Mouse (Mus musculus): ENCODE data around the gene Lpar2. TPM values are rescaled to one million over a fixed set of nuclear protein-coding genes. Genes with fewer than 3 reads are reported as not detected.

Lpar2 gene
- 0.53 and 0.54 TPM in 2 replicates for polyA plus RNA-seq (2012; rRNA removed)

GRCm38 (mm10) chr8:69822386-69823191 lies at the start of gene Lpar2:
Lpar2 (plus strand) TSS chr8:69822429.
- H3K27ac ChIP-seq (ENCODE audit: insufficient read depth, low read length): no peak within 1 kb of the TSS
- H3K4me1 ChIP-seq (ENCODE audit: control insufficient read depth, insufficient read depth, low read length): no peaks in the 10 kb centered on the region
- TF ChIP-seq CTCF (IDR thresholded peaks at IDR 0.05; ENCODE audit: extremely low read depth, insufficient read depth, low read length) (no peak), POLR2A (IDR thresholded peaks at IDR 0.05; ENCODE audit: extremely low read depth, insufficient read depth, low read length) (no peak)
- peak within 1 kb of the TSS; percentile 21 for H3K4me3 ChIP-seq (ENCODE audit: insufficient read depth, low read length)

GRCm38 (mm10) chr8:69774503-69775148 lies 47.6 kb upstream of the Lpar2 start, which contains the start of gene Gm20422:
Gm20422 (minus strand) TSS chr8:69774886.
- peak within 1 kb of the TSS; percentile 69 for H3K4me3 ChIP-seq (ENCODE audit: insufficient read depth, low read length)
- peaks cover 3% of the 10 kb centered on the region for H3K4me1 ChIP-seq (ENCODE audit: control insufficient read depth, insufficient read depth, low read length)
- peak within 1 kb of the TSS; percentile 98 for H3K27ac ChIP-seq (ENCODE audit: insufficient read depth, low read length)
- no peak for TF ChIP-seq CTCF (IDR thresholded peaks at IDR 0.05; ENCODE audit: extremely low read depth, insufficient read depth, low read length)
- TF ChIP-seq POLR2A (IDR thresholded peaks at IDR 0.05; ENCODE audit: extremely low read depth, insufficient read depth, low read length): peak; percentile 81

GRCm38 (mm10) chr8:69775149-69775534 lies 47.1 kb upstream of the Lpar2 start:
- Histone ChIP-seq H3K4me1 (ENCODE audit: control insufficient read depth, insufficient read depth, low read length) (peaks cover 3% of the 10 kb centered on the region), H3K4me3 (ENCODE audit: insufficient read depth, low read length) (peak overlapping the region; percentile 69; the same call in 1 of the 2 replicates), H3K27ac (ENCODE audit: insufficient read depth, low read length) (no peak overlapping the region)
- TF ChIP-seq CTCF (IDR thresholded peaks at IDR 0.05; ENCODE audit: extremely low read depth, insufficient read depth, low read length): no peak
- no peak for TF ChIP-seq POLR2A (IDR thresholded peaks at IDR 0.05; ENCODE audit: extremely low read depth, insufficient read depth, low read length)

- TF ChIP-seq POLR2A (IDR thresholded peaks at IDR 0.05; ENCODE audit: extremely low read depth, insufficient read depth, low read length): no peak
- no peak for TF ChIP-seq CTCF (IDR thresholded peaks at IDR 0.05; ENCODE audit: extremely low read depth, insufficient read depth, low read length)
- no peaks in the 10 kb centered on the region; the same call in 1 of the 2 replicates for H3K4me1 ChIP-seq (ENCODE audit: control insufficient read depth, insufficient read depth, low read length)
- H3K4me3 ChIP-seq (ENCODE audit: insufficient read depth, low read length): no peak overlapping the region
- H3K27ac ChIP-seq (ENCODE audit: insufficient read depth, low read length): no peak overlapping the region
Measured at GRCm38 (mm10) chr8:69777111-69777510, 45.1 kb upstream of the Lpar2 start.

- TF ChIP-seq CTCF (IDR thresholded peaks at IDR 0.05; ENCODE audit: extremely low read depth, insufficient read depth, low read length) (no peak), POLR2A (IDR thresholded peaks at IDR 0.05; ENCODE audit: extremely low read depth, insufficient read depth, low read length) (no peak)
- Histone ChIP-seq H3K4me1 (ENCODE audit: control insufficient read depth, insufficient read depth, low read length) (peaks cover 1% of the 10 kb centered on the region; the same call in 1 of the 2 replicates), H3K27ac (ENCODE audit: insufficient read depth, low read length) (no peak overlapping the region), H3K4me3 (ENCODE audit: insufficient read depth, low read length) (no peak overlapping the region)
Measured at GRCm38 (mm10) chr8:69789105-69789504, 33.1 kb upstream of the Lpar2 start.

GRCm38 (mm10) chr8:69789731-69790130 lies 32.5 kb upstream of the Lpar2 start:
- peaks cover 1% of the 10 kb centered on the region; the same call in 1 of the 2 replicates for H3K4me1 ChIP-seq (ENCODE audit: control insufficient read depth, insufficient read depth, low read length)
- H3K27ac ChIP-seq (ENCODE audit: insufficient read depth, low read length): no peak overlapping the region
- TF ChIP-seq CTCF (IDR thresholded peaks at IDR 0.05; ENCODE audit: extremely low read depth, insufficient read depth, low read length) (no peak), POLR2A (IDR thresholded peaks at IDR 0.05; ENCODE audit: extremely low read depth, insufficient read depth, low read length) (no peak)
- H3K4me3 ChIP-seq (ENCODE audit: insufficient read depth, low read length): no peak overlapping the region

GRCm38 (mm10) chr8:69790364-69790763 lies 31.9 kb upstream of the Lpar2 start:
- TF ChIP-seq POLR2A (IDR thresholded peaks at IDR 0.05; ENCODE audit: extremely low read depth, insufficient read depth, low read length) (no peak), CTCF (IDR thresholded peaks at IDR 0.05; ENCODE audit: extremely low read depth, insufficient read depth, low read length) (no peak)
- H3K4me3 ChIP-seq (ENCODE audit: insufficient read depth, low read length): peak overlapping the region; percentile 96
- no peak overlapping the region for H3K27ac ChIP-seq (ENCODE audit: insufficient read depth, low read length)
- peaks cover 1% of the 10 kb centered on the region; the same call in 1 of the 2 replicates for H3K4me1 ChIP-seq (ENCODE audit: control insufficient read depth, insufficient read depth, low read length)

- Histone ChIP-seq H3K4me3 (ENCODE audit: insufficient read depth, low read length) (peak within 1 kb of the TSS; percentile 96), H3K4me1 (ENCODE audit: control insufficient read depth, insufficient read depth, low read length) (peaks cover 1% of the 10 kb centered on the region; the same call in 1 of the 2 replicates), H3K27ac (ENCODE audit: insufficient read depth, low read length) (peak within 1 kb of the TSS; percentile 75)
- TF ChIP-seq CTCF (IDR thresholded peaks at IDR 0.05; ENCODE audit: extremely low read depth, insufficient read depth, low read length) (no peak), POLR2A (IDR thresholded peaks at IDR 0.05; ENCODE audit: extremely low read depth, insufficient read depth, low read length) (peak; percentile 83)
Measured at GRCm38 (mm10) chr8:69790773-69791367, 31.4 kb upstream of the Lpar2 start, which contains the start of the genes Atp13a1 and Zfp866. Atp13a1 (plus strand) TSS chr8:69791163. Zfp866 (minus strand) TSS chr8:69791178.

- Histone ChIP-seq H3K27ac (ENCODE audit: insufficient read depth, low read length) (peak overlapping the region; percentile 75; the same call in 1 of the 2 replicates), H3K4me3 (ENCODE audit: insufficient read depth, low read length) (peak overlapping the region; percentile 96), H3K4me1 (ENCODE audit: control insufficient read depth, insufficient read depth, low read length) (peaks cover 1% of the 10 kb centered on the region; the same call in 1 of the 2 replicates)
- TF ChIP-seq POLR2A (IDR thresholded peaks at IDR 0.05; ENCODE audit: extremely low read depth, insufficient read depth, low read length) (no peak), CTCF (IDR thresholded peaks at IDR 0.05; ENCODE audit: extremely low read depth, insufficient read depth, low read length) (no peak)
Measured at GRCm38 (mm10) chr8:69791415-69792068, 30.7 kb upstream of the Lpar2 start.

All from cortical plate, adult 2 months (tissue).